Mouse (Mus musculus) cerebellum, adult 9-10 months (tissue): ENCODE data around the gene Ano3.
"Not testable (repeated sequence)": the region's sequence is repeated elsewhere in the genome, so short reads cannot be mapped to it uniquely, and the experiment has no call there.

ENCODE experiments used
- DNase-seq: peaks from one replicate; pipeline ENCODE4 v3.0.0; 2022

Gene Ano3

DNA sequence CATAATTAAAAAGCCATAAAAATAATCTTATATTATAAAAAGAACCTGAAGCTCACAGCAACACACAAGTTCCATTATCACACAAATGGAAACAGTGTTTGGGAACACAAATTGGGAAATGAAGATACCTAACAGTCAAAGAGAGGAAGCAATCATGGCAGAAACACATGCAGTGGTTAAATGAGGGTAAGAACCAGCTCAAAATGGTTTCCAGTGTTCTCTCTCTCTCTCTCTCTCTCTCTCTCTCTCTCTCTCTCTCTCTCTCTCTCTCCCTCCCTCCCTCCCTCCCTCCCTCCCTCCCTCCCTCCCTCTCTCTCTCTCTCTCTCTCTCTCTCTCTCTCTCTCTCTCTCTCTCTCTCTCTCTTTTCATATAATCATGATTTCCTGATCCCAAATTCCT lies at the start of gene Ano3:
TSS of gene Ano3 (minus strand) at position 101 of the 400 bp plus-strand sequence.
- DNase-seq, result not testable (repeated sequence)

DNA sequence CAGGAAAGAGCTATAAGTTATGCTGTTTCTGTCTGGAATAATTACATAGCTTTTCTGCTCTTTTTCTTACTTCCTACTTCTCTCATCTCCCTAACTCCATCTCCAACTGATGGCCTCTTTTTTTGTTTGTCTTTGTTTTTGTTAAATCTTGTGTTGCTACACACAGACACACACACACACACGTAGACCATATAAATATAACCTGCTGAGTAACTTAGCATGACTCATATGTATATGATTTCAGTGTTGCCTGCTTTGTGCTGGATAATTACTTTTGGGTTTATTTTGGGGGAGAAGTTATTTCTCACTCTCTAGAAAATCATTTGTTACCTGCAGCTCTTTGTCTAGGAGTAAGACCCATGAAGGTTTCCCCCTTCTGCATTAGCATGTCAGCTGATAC lies 39.3 kb upstream of the Ano3 start:
- DNase-seq, result no peak

GRCm38 (mm10) chr2:110989539-110989938 lies 38.8 kb upstream of the Ano3 start:
- no peak for DNase-seq

- peak; percentile 93 for DNase-seq
These were observed 35.1 kb upstream of the Ano3 start for GRCm38 (mm10) chr2:110985853-110986271.

DNA sequence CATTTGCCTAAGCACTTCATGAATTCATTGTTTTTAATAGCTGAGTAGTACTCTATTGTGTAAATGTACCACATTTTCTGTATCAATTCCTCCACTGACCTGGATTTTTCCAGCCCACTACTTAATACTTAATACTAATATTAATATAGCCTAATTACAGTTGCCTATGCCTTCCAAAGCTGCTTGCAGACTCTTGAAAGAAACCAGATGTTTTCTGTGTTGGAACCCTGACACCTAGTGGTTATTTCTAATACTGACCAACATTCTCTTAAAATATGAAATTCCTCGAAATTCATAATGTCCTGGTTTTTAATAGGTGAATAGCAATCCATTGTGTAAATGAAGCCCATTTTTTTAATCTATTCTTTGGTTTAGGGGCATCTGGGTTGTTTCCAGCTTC lies 31.0 kb upstream of the Ano3 start:
- peak; percentile 75 for DNase-seq

DNA sequence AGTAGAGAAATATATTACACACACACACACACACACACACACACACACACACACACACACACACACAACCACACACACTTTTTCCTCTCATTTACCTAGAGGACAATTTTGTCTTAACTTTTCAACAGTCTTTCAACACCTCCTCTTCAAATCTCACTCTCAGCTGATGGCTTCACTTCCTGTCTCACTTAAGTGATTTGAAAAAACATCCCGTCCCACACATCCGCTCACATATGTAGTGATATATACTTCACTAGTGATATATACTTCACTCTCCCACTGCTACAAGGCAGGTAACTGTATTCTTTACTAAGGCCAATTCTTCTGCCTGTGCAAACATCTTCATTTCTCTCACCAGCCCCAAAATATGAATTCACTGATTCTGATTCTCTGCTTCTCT lies 28.9 kb upstream of the Ano3 start:
- no peak for DNase-seq

DNA sequence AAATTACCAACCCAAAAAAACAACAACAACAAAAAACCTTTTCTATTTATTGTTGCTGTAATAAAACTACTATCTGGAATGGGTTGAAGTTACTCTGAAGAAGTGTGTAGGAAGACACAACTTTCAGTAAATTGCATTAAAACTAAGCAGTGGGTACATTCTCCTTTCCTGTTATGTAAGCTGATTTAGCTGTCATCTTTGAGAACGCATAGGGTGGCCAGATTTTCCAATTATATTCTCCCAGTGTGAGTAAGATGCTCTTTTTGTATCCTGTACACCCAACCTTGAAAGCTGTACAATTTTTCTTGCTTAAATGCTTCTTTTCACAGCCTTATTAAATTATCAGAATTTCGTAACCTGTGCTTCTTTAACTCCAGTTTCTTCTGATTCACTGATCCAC lies 26.1 kb upstream of the Ano3 start:
- DNase-seq, result no peak

DNA sequence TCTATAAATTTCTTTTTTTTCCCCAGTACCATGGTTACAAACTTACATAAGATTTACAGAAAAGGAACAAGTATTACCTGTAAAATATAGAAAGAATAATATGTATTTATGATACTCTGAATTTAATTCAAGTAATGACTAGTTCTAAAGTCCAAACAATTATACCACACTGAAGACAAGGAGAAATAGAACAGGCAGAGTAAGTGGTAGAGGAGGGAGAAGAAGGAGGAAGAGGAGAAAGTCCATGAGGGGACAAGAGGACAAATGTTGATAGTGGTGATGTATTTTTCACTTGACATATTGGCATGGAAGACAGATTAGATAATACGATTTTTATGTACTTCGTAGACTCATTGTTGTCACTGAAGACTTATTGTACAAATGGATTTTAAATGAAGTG lies 19.4 kb upstream of the Ano3 start:
- DNase-seq, result no peak

GRCm38 (mm10) chr2:110965398-110965797 lies 14.7 kb upstream of the Ano3 start:
- no peak for DNase-seq

- DNase-seq, result no peak
These were observed 305 bp downstream of the Ano3 start for GRCm38 (mm10) chr2:110950432-110950803.

DNA sequence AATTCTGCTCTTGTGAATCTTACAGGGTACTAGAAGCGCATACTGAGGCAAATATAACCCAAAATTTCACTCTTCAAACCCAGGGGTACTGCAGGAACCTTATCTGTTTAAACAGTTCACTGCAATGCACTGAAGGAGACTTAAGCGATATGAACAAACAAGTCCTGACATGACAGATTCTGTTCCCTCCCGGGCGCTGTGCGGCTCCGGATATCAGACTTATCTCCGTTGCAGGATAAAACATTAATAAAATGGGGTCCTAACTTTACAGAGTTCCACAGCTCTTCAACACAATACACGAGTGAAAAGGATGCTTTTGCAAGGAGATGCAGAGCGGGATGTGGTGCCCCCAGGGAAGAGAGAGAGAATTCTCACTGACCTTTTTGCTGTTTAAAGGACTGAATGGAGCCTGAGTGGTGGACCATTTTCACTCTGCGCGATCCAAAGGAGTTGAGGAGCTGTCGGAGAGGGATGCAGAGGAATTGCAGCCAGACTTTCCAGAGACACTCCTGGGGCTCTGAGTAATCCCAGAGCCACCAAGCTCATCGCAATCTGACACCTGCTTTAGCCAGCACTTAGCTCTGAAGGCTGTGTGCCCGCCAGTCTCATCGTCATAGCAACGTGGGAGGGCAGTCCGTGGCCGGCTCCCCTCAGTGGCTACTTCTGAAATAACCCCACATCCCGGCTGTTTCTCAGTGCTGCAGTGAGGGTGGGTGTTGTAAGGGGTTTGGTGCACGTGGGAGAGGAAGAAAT lies 868 bp downstream of the Ano3 start:
- peak; percentile 84 for DNase-seq

DNA sequence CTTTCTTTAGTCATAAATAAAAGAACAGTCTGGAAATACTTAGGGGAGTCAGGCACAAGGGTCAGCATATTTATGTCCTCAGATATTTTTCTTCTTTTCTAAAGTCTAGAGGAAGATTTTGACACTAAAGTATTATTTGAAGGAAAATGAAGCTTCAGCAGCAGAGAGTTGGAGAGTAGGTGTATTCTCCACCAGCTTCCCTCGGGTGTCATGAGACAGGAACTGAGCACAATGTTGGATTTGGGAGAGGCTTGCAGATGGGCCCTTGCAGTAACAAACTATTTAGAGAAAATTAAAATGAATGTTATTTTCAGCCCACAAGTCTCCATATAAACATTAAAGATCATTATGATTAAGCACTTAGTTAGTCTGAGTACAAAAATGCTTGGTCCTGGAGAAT lies 5.6 kb downstream of the Ano3 start:
- DNase-seq, result no peak

DNA sequence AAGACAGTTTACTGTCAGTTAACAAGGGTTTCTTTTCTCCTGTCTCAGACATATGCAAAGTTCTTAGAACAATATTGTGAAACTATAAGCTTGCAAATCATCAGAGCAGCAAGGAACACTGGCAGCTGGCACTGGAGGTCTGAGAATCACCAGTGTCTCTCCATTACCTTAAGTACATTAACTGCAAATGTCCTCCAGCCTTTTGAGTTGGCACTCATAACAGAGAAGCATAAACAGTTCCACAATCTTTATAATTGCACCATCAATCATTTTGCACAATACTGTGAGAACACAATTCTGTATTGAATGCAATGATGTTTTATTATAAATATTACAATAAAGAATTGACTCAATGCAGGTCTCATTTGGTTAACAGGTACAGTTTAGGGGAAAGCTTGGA lies 15.0 kb downstream of the Ano3 start:
- no peak for DNase-seq

GRCm38 (mm10) chr2:110929126-110929525 lies 21.6 kb downstream of the Ano3 start:
- peak; percentile 95 for DNase-seq

DNA sequence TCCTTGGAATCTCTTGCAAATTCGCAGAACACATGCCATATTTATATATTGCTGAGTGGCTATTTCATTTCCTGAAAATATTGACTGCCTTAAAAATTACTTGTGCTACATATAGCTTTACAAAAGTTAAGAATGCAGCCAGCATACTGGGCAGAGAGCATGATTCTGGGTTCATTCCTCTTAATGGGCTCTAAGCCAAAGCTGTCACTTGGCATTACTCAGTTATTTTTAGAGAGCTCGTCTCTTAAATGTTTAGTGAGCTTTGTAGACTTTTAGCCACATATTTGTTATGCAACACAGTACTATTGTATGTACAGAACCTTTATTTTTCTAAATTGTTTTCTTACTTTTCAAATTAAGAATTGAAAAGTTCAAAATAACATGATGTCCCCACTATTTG lies 41.2 kb downstream of the Ano3 start:
- peak; percentile 60 for DNase-seq

- peak; percentile 90 for DNase-seq
These were observed 44.2 kb downstream of the Ano3 start for GRCm38 (mm10) chr2:110906473-110906872.

DNA sequence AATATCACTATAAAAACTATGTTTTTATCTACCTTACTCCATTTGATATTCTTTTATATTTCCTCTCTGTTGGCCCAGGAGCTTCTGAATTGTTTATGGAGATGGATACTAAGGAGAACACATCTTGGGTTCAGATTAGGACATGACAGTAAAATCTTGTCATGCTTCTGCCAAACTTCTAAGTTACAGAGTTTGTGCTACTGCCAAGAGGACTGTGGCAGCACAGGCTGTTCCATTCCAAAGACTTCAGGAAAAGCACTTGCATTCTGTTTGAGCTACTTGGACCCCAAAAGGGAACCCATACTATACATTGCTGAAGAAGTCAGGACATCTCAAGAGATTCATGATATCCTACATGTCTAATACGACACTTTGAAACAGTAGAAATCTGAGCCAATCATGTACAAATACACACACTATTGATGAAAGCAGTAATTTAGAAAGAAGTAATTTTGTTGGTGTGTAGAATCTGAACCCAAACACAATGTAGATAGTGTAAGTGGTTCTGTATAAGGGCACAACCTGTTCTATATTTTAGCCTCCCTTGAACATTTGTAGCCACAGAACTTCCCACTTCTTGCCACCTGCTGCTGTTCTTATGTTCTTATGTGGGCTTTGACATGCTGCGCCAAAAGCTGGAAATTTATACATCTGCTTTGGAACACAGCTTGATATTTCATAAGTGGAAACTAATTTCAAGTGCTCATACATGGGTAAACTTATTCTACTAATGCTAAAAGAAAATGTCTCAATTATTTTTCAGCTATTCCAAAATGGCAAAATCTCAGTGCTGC lies 54.0 kb downstream of the Ano3 start:
- no peak for DNase-seq

DNA sequence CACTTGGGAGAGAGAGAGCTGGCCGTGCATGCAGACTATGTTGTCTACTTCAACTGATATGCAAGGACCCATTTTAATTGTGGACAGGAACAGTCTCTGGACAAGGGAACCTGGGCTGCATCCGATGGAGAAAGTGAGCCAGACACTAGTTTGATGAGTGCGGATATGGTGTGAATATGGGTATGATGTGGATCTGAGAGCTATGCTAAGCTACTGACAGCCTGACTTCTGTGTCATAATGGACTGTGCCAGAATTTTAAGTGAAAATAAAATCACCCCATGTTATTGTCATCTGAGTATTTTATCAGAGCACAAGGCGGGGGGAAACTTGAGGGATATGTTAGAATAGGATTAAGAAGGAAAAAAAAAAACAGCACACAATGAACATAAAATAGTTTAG lies 79.1 kb downstream of the Ano3 start:
- no peak for DNase-seq

DNA sequence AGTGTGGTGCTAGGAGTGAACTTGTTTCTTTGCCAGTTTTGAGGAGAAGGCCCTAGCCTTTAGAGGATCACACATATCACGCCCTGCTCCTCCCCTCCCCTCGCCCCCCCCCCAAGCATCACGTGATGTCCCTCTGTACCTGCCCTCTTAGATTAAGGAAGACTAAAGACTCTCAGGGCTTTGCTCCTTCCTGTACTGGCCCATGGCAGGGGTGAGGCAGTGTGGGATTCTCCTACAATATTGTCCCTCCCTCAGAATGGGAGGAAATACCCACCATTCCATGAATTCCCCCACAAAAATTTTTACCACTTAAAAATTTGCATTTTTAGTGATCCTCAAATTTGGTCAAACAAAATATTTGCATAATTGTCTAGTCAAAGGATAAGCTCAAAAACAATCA lies 85.1 kb downstream of the Ano3 start:
- no peak for DNase-seq

DNA sequence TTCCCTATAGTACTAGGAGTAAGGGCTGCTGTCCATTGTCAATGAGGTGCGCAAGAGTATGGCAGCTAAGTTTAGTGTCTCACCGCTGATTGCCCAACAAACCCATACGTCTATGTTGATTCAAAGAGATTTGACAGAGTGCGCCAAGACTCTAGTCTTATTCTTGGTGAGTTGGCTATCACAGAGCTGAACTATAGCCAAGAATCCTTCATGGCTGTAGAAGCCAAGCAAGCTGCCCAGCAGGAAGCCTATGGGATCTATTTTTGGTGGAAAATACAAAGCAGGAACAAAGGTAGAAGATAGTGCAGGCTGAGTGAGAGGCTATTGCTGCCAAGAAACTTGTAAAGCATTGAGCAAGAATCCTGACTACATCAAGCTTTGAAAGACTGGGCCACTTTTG lies 87.3 kb downstream of the Ano3 start:
- peak; percentile 83 for DNase-seq

DNA sequence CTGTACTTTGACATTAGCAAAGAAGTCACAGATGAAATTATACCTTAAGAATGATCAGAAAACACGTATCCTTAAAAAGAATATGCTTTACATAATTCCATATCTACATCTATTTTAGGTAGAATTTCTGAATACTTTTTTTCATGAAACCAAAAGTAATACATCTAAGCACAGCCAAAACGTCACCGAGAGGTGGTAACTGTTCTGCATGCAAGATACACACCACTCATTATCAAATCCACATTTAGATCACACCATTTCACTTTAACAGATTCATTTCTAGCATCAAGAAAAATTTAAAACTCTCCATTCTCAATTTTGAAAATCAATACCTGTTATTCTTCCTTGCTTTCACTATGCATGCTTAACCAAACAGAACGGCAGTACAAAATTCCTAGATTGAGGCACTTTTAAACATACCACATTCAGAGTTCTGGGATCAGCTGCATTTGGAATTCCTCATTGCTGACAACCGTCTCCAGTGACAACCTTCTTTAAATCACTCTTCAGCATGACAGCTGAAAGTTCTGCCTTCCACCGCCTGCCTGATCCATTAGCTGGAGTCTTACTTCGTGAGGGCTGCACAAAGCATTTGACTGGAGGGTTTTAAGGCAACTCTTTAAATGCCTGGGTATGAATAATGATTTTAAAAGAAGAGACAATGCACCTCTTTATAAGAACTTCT lies 111.0 kb downstream of the Ano3 start:
- no peak for DNase-seq

GRCm38 (mm10) chr2:110816189-110816588 lies 134.5 kb downstream of the Ano3 start:
- peak; percentile 85 for DNase-seq

DNA sequence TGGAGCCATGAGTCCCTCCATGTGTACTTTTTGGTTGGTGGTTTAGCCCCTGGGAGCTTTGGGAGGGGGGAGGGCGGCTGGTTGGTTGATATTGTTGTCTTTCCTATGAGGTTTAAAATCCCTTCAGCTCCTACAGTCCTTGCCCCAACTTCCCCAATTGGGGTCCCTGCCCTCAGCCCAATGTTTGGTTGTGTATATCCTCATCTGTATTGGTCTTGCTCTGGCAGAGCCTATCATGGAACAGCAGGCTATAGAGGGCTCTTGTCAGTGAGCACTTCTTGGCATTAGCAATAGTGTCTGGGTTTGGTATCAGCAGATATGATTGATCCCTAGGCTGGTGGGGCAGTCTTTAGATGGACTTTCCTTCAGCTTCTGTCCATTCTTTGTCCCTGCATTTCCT lies 135.8 kb downstream of the Ano3 start:
- no peak for DNase-seq
